8 mouse cellular contexts compared by ENCODE assay signal in the genomic region with DNA sequence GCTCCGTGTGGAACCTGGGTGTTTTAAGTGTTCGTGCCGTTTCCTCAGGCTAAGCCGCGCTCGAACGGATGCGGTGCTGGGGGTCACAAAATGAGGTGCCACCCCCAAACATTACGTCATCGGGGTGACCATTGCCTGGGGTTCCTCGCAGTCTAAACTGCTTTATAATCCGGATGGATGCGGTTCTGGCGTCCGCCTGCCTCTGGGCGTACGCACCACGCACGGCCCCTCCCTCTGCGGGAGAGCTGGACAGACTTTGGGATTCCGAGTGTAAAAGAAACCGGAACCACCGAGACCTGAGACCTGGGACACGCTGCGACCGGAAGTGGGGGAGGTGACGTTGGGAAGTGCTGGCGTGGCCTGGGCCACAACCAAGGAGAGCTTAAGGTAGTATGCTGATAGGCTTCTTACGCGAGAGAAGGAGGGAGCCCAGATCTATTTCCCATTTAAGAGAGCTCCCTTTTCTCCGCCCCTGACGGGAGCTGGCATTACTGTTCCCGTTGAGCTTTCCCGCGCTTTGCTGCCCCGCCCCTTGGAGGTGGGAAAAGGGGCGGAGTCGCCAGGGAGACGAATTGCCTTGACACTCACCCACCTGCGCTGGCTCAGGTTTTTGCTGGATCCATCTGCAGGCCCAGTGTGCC. TPM values are rescaled to one million over a fixed set of nuclear protein-coding genes. Genes with fewer than 3 reads are reported as not detected.
DNase-seq lines count a peak whose midpoint lies in the region; ATAC-seq lines count a peak whose summit lies in the region.

No protein-coding gene starts in this region.

- H3K4me3 ChIP-seq in forebrain, embryonic 14.5 days (ENCODE audit: low read depth, low read length): peak overlapping the region; percentile 74
- peak overlapping the region; percentile 84 for H3K4me3 ChIP-seq in neural tube, embryonic 15.5 days (replicated peaks)

- peak overlapping the region; percentile 70 for H3K9ac ChIP-seq in forebrain, embryonic 14.5 days (ENCODE audit: low read length)
- peak overlapping the region; percentile 57 for H3K9ac ChIP-seq in neural tube, embryonic 15.5 days (replicated peaks)

- peaks cover 13% of the 10 kb centered on the region for H3K36me3 ChIP-seq in forebrain, embryonic 14.5 days (ENCODE audit: control insufficient read depth, insufficient read depth, low read length)
- peaks cover 13% of the 10 kb centered on the region for H3K36me3 ChIP-seq in neural tube, embryonic 15.5 days

- H3K4me2 ChIP-seq in forebrain, embryonic 14.5 days (ENCODE audit: low read length): peak overlapping the region; percentile 79
- peak overlapping the region; percentile 73 for H3K4me2 ChIP-seq in neural tube, embryonic 15.5 days

- peak; percentile 98 for DNase-seq in ES-CJ7 (ENCODE audit: low read depth, low spot score)
- peak; percentile 98 for DNase-seq in cerebellum, adult 11 months
- DNase-seq in forebrain, embryonic 14.5 days (ENCODE audit: low spot score): peak; percentile 94
- peak; percentile 91 to 93 for DNase-seq in heart, postnatal 14 days
- DNase-seq in layer of hippocampus, adult 11-12 months (ENCODE audit: low spot score): peak; percentile 95
- peak; percentile 97 to 98 for DNase-seq in lung, adult 18-20 months
- peak; percentile 94 for DNase-seq in testis, postnatal 14 days (ENCODE audit: low spot score)

- peak; percentile 61 for ATAC-seq in forebrain, embryonic 14.5 days
- ATAC-seq in neural tube, embryonic 15.5 days (ENCODE audit: low FRiP score): peak; percentile 87

- intact Hi-C loops in heart, postnatal 14 days (cut with DNase I): no loop called here

- H3K4me1 ChIP-seq in forebrain, embryonic 14.5 days (ENCODE audit: control insufficient read depth, insufficient read depth, low read length): peaks cover 15% of the 10 kb centered on the region
- peaks cover 27% of the 10 kb centered on the region for H3K4me1 ChIP-seq in neural tube, embryonic 15.5 days

- H3K27me3 ChIP-seq in forebrain, embryonic 14.5 days (replicated peaks; ENCODE audit: control insufficient read depth, insufficient read depth, low read length): no peaks in the 10 kb centered on the region
- H3K27me3 ChIP-seq in neural tube, embryonic 15.5 days (replicated peaks): no peaks in the 10 kb centered on the region

- peak overlapping the region; percentile 95 for H3K27ac ChIP-seq in forebrain, embryonic 14.5 days (ENCODE audit: low read depth, low read length)
- peak overlapping the region; percentile 97 for H3K27ac ChIP-seq in neural tube, embryonic 15.5 days (replicated peaks)

- WGBS in forebrain, embryonic 14.5 days: 0% methylated on average over 39 of the region's 40 CpGs
- under 1% methylated on average over 40 of the region's 40 CpGs for WGBS in neural tube, embryonic 15.5 days

- H3K9me3 ChIP-seq in forebrain, embryonic 14.5 days (replicated peaks; ENCODE audit: control insufficient read depth, low read length): no peaks in the 10 kb centered on the region
- H3K9me3 ChIP-seq in neural tube, embryonic 15.5 days (replicated peaks): no peaks in the 10 kb centered on the region

RNA-seq across cellular contexts. Expression of a gene that starts 0.8 kb away (rescaled TPM):
- polyA plus RNA-seq in forebrain, embryonic 14.5 days (2014; fragmentation: Nextera tagmentation; extraction: Ambion mirVana): 16.4 and 21.8 TPM in 2 replicates
- total RNA-seq in heart, postnatal 14 days (2021): 10 to 100 TPM; 15.4 to 16.8 TPM
- polyA plus RNA-seq in neural tube, embryonic 15.5 days (2015; fragmentation: Nextera tagmentation; extraction: Ambion mirVana): 16.6 and 17.7 TPM in 2 replicates

RNA-seq across cellular contexts. Expression of a gene that starts 26.4 kb away (rescaled TPM):
- 293 and 334 TPM in 2 replicates for polyA plus RNA-seq in forebrain, embryonic 14.5 days (2014; fragmentation: Nextera tagmentation; extraction: Ambion mirVana)
- 100 to 1,000 TPM; 118 to 132 TPM for total RNA-seq in heart, postnatal 14 days (2021)
- 264 and 266 TPM in 2 replicates for polyA plus RNA-seq in neural tube, embryonic 15.5 days (2015; fragmentation: Nextera tagmentation; extraction: Ambion mirVana)

RNA-seq across cellular contexts. Expression of a gene that starts 41.5 kb away (rescaled TPM):
- 28.8 and 31.0 TPM in 2 replicates for polyA plus RNA-seq in forebrain, embryonic 14.5 days (2014; fragmentation: Nextera tagmentation; extraction: Ambion mirVana)
- 10 to 100 TPM; 33.5 to 35.3 TPM for total RNA-seq in heart, postnatal 14 days (2021)
- 22.5 and 23.8 TPM in 2 replicates for polyA plus RNA-seq in neural tube, embryonic 15.5 days (2015; fragmentation: Nextera tagmentation; extraction: Ambion mirVana)

Comparison
In these comparisons a context has a peak if more than half of its experiments do, and no peak if none do; other contexts are left out.
1. Peak in every context shown above with its lines: DNase-seq, ATAC-seq, H3K4me3 ChIP-seq and H3K27ac ChIP-seq.